Mouse (Mus musculus) right cerebral cortex, postnatal 36 days (tissue): ENCODE data around the gene Gtf2h1.
"Not testable (repeated sequence)": the region's sequence is repeated elsewhere in the genome, so short reads cannot be mapped to it uniquely, and the experiment has no call there.

ENCODE experiments used
- DNase-seq, 2 experiments: peaks; one replicate each; pipeline ENCODE4 v3.0.0; 2022; ENCODE audit warnings: low spot score in 2 of 2, mixed read lengths in 1 of 2

Gtf2h1 gene

GRCm38 (mm10) chr7:46795287-46796205 is at the start of gene Gtf2h1, which contains the start of gene Hps5:
Gtf2h1 (plus strand) TSS chr7:46796103.
Hps5 (minus strand) TSS chr7:46796064.
- peak; percentile 95 to 96 for DNase-seq

- DNase-seq: no peak
Measured at GRCm38 (mm10) chr7:46746381-46746780, 49.5 kb upstream of the Gtf2h1 start.

GRCm38 (mm10) chr7:46748459-46748858 is 47.4 kb upstream of the Gtf2h1 start:
- DNase-seq: no peak

- DNase-seq: no peak
Measured at GRCm38 (mm10) chr7:46751490-46751889, 44.4 kb upstream of the Gtf2h1 start, which contains the start of gene Saa2. Saa2 (plus strand) TSS chr7:46751790.

- no peak for DNase-seq
Measured at GRCm38 (mm10) chr7:46761049-46761795, 34.7 kb upstream of the Gtf2h1 start.

GRCm38 (mm10) chr7:46762601-46763000 is 33.3 kb upstream of the Gtf2h1 start:
- no peak for DNase-seq

GRCm38 (mm10) chr7:46764672-46765071 is 31.2 kb upstream of the Gtf2h1 start:
- no peak for DNase-seq

- no peak for DNase-seq
Measured at GRCm38 (mm10) chr7:46767371-46767770, 28.5 kb upstream of the Gtf2h1 start.

GRCm38 (mm10) chr7:46768451-46768850 is 27.5 kb upstream of the Gtf2h1 start:
- no peak for DNase-seq

GRCm38 (mm10) chr7:46770706-46771105 is 25.2 kb upstream of the Gtf2h1 start:
- peak in 1 of 2 experiments; percentile 14 for DNase-seq

GRCm38 (mm10) chr7:46789177-46789849 is 6.6 kb upstream of the Gtf2h1 start:
- no peak for DNase-seq

GRCm38 (mm10) chr7:46793871-46794270 is 2.0 kb upstream of the Gtf2h1 start:
- DNase-seq: no peak

GRCm38 (mm10) chr7:46796206-46796679 is 340 bp downstream of the Gtf2h1 start:
- peak in 1 of 2 experiments; percentile 8 for DNase-seq

GRCm38 (mm10) chr7:46796779-46797178 is 876 bp downstream of the Gtf2h1 start:
- DNase-seq: no peak

GRCm38 (mm10) chr7:46810325-46810724 is 14.4 kb downstream of the Gtf2h1 start:
- no peak for DNase-seq

- DNase-seq: no peak
Measured at GRCm38 (mm10) chr7:46814012-46814411, 18.1 kb downstream of the Gtf2h1 start.

- not testable (repeated sequence) for DNase-seq
Measured at GRCm38 (mm10) chr7:46820876-46821632, 25.2 kb downstream of the Gtf2h1 start.

GRCm38 (mm10) chr7:46827046-46827802 is 31.3 kb downstream of the Gtf2h1 start:
- no peak for DNase-seq

GRCm38 (mm10) chr7:46827803-46828184 is 31.9 kb downstream of the Gtf2h1 start:
- no peak for DNase-seq

GRCm38 (mm10) chr7:46829911-46830310 is 34.0 kb downstream of the Gtf2h1 start:
- no peak for DNase-seq
